Mouse (Mus musculus) erythroblast, embryonic 14.5 days (primary cell): ENCODE results near the gene Clca1.

Experiments
- GATA1 ChIP-seq: IDR thresholded peaks from 2 replicates; pipeline ENCODE4 v1.6.1; 2012; ENCODE audit warnings: low read length, inconsistent platforms, mixed read lengths
- TAL1 ChIP-seq: IDR thresholded peaks from 3 replicates; pipeline ENCODE4 v1.6.1; 2012; ENCODE audit warnings: low read length, inconsistent platforms, mixed read lengths

- no peak for TF ChIP-seq TAL1
- no peak for TF ChIP-seq GATA1
Measured at GRCm38 (mm10) chr3:145004422-145004821, 28.2 kb downstream of the Clca1 start.
